In genomic region chr11:84141752-84142151, GRCm38 (mm10) we compare ENCODE assay signal across 9 mouse cellular contexts. TPM values are rescaled to one million over a fixed set of nuclear protein-coding genes. Genes with fewer than 3 reads are reported as not detected.
DNase-seq lines count a peak whose midpoint lies in the region; ATAC-seq lines count a peak whose summit lies in the region.
"Had no signal": no experiment of that assay in that cellular context is flagged by ENCODE, and none has a peak within 500 bp of the region (broad histone marks: within the 10 kb centered on the region; RNA-seq: fewer than 3 reads in every experiment).

No protein-coding gene starts in this region.

- H3K4me2 ChIP-seq in midbrain, embryonic 15.5 days: no peak overlapping the region

- WGBS in midbrain, embryonic 10.5 days: 62% methylated on average over 2 of the region's 2 CpGs
- 46% methylated on average over 2 of the region's 2 CpGs for WGBS in midbrain, embryonic 15.5 days

- no peak for ATAC-seq in CD4-positive, CD25-positive, alpha-beta regulatory T cell, adult 4 months
- ATAC-seq in midbrain, embryonic 15.5 days (replicated peaks): no peak

- H3K9me3 ChIP-seq in midbrain, embryonic 10.5 days (replicated peaks): no peaks in the 10 kb centered on the region
- H3K9me3 ChIP-seq in midbrain, embryonic 15.5 days: no peaks in the 10 kb centered on the region

- no peak overlapping the region for H3K9ac ChIP-seq in midbrain, embryonic 15.5 days

- no peaks in the 10 kb centered on the region for H3K27me3 ChIP-seq in midbrain, embryonic 10.5 days (ENCODE audit: low read depth, poor library complexity, severe bottlenecking)
- H3K27me3 ChIP-seq in midbrain, embryonic 15.5 days (replicated peaks): no peaks in the 10 kb centered on the region

- H3K4me1 ChIP-seq in midbrain, embryonic 10.5 days: peaks cover 20% of the 10 kb centered on the region
- no peaks in the 10 kb centered on the region for H3K4me1 ChIP-seq in midbrain, embryonic 15.5 days

- DNase-seq in CD4-positive, CD25-positive, alpha-beta regulatory T cell, adult 2 months (ENCODE audit: low read depth, low spot score): peak; percentile 71
- DNase-seq in midbrain, embryonic 10.5 days (ENCODE audit: low spot score): peak; percentile 39
- peak; percentile 55 to 62 for DNase-seq in adrenal gland, postnatal 36 days
- peak; percentile 52 for DNase-seq in forelimb bud, embryonic 11.5 days (ENCODE audit: low read depth, low spot score)
- DNase-seq in left cerebral cortex, postnatal 10 days (ENCODE audit: extremely low spot score in 1 of 2, low spot score in 2 of 2): peak; percentile 38 to 53
- peak; percentile 71 for DNase-seq in retina, embryonic 14.5 days (ENCODE audit: low spot score)

- no peak overlapping the region for H3K27ac ChIP-seq in midbrain, embryonic 10.5 days (replicated peaks)
- H3K27ac ChIP-seq in midbrain, embryonic 15.5 days: no peak overlapping the region

- intact Hi-C loops in left cerebral cortex, postnatal 10 days (cut with DNase I): no loop called here

- H3K36me3 ChIP-seq in midbrain, embryonic 10.5 days: no peaks in the 10 kb centered on the region
- H3K36me3 ChIP-seq in midbrain, embryonic 15.5 days (replicated peaks): no peaks in the 10 kb centered on the region

- no peak overlapping the region for H3K4me3 ChIP-seq in midbrain, embryonic 10.5 days
- H3K4me3 ChIP-seq in midbrain, embryonic 15.5 days: no peak overlapping the region

RNA-seq across cellular contexts. Expression of gene Acaca, which starts 12.3 kb away (rescaled TPM):
- 1 to 10 TPM; 4.8 to 5.4 TPM for polyA plus RNA-seq in CD4-positive, CD25-positive, alpha-beta regulatory T cell, adult 4 months (2017; shearing (Covaris generic))
- 18.9 and 25.9 TPM in 2 replicates for polyA plus RNA-seq in midbrain, embryonic 10.5 days (2016; fragmentation: Nextera tagmentation; extraction: Ambion mirVana)
- 28.8 and 32.6 TPM in 2 replicates for polyA plus RNA-seq in midbrain, embryonic 15.5 days (2015; fragmentation: Nextera tagmentation; extraction: Ambion mirVana)
- total RNA-seq in adrenal gland, postnatal 36 days (2021): 100 to 1,000 TPM; 441 to 587 TPM
- total RNA-seq in left cerebral cortex, postnatal 10 days (2021): 100 to 1,000 TPM; 113 to 129 TPM

RNA-seq across cellular contexts. Expression of gene Tada2a, which starts 12.4 kb away (rescaled TPM):
- polyA plus RNA-seq in CD4-positive, CD25-positive, alpha-beta regulatory T cell, adult 4 months (2017; shearing (Covaris generic)): 10 to 100 TPM; 10.5 to 13.8 TPM
- polyA plus RNA-seq in midbrain, embryonic 10.5 days (2016; fragmentation: Nextera tagmentation; extraction: Ambion mirVana): 36.4 and 37.8 TPM in 2 replicates
- polyA plus RNA-seq in midbrain, embryonic 15.5 days (2015; fragmentation: Nextera tagmentation; extraction: Ambion mirVana): 30.8 and 33.5 TPM in 2 replicates
- total RNA-seq in adrenal gland, postnatal 36 days (2021): 10 to 100 TPM; 12.0 to 17.7 TPM
- 10 to 100 TPM; 37.8 to 39.6 TPM for total RNA-seq in left cerebral cortex, postnatal 10 days (2021)

RNA-seq across cellular contexts. Expression of gene Gm11437, which starts 25.5 kb away (rescaled TPM):
- not detected for polyA plus RNA-seq in CD4-positive, CD25-positive, alpha-beta regulatory T cell, adult 4 months (2017; shearing (Covaris generic))
- polyA plus RNA-seq in midbrain, embryonic 10.5 days (2016; fragmentation: Nextera tagmentation; extraction: Ambion mirVana): not detected in 2 replicates
- polyA plus RNA-seq in midbrain, embryonic 15.5 days (2015; fragmentation: Nextera tagmentation; extraction: Ambion mirVana): 0.14 and 0.31 TPM in 2 replicates
- total RNA-seq in adrenal gland, postnatal 36 days (2021): not detected
- total RNA-seq in left cerebral cortex, postnatal 10 days (2021): not detected
- polyA plus RNA-seq: C2C12 had no signal
